Mouse (Mus musculus) embryonic facial prominence, embryonic 12.5 days (tissue): ENCODE data around the gene Pacsin1. TPM values are rescaled to one million over a fixed set of nuclear protein-coding genes. Genes with fewer than 3 reads are reported as not detected.
A peak's percentile ranks its signal among the peaks of the same experiment; 100 is the strongest.
"Not testable (repeated sequence)": the region's sequence is repeated elsewhere in the genome, so short reads cannot be mapped to it uniquely, and the experiment has no call there.

Source experiments
- ATAC-seq: fragments of 200-750 bp; cut with Nextera tagmentation; 2 replicates; pipeline ENCODE4 v1.8.0; 2017; ENCODE audit not compliant: insufficient number of reproducible peaks, insufficient read depth, low FRiP score, low TSS enrichment
- H3K27ac ChIP-seq: fragments of 300-500 bp; sonication (generic); 2 replicates; pipeline ENCODE4 v1.5.1; 2016; ENCODE audit warnings: mild to moderate bottlenecking
- H3K27me3 ChIP-seq: fragments of 300-500 bp; sonication (generic); 2 replicates; pipeline ENCODE4 v1.6.1; 2016; ENCODE audit warnings: mild to moderate bottlenecking, moderate library complexity
- H3K36me3 ChIP-seq: fragments of 300-500 bp; sonication (generic); 2 replicates; pipeline ENCODE4 v1.6.1; 2016; ENCODE audit warnings: mild to moderate bottlenecking
- H3K4me1 ChIP-seq: fragments of 300-500 bp; sonication (generic); 2 replicates; pipeline ENCODE4 v1.6.1; 2016
- H3K4me2 ChIP-seq: fragments of 300-500 bp; sonication (generic); replicated peaks from 2 replicates; pipeline ENCODE4 v1.6.1; 2016; ENCODE audit warnings: mild to moderate bottlenecking, moderate library complexity
- H3K4me3 ChIP-seq: fragments of 300-500 bp; sonication (generic); 2 replicates; pipeline ENCODE4 v1.5.1; 2016; ENCODE audit warnings: mild to moderate bottlenecking
- H3K9ac ChIP-seq: fragments of 300-500 bp; sonication (generic); 2 replicates; pipeline ENCODE4 v1.6.1; 2016; ENCODE audit warnings: mild to moderate bottlenecking, moderate library complexity
- H3K9me3 ChIP-seq: fragments of 300-500 bp; sonication (generic); 2 replicates; pipeline ENCODE4 v1.6.1; 2016; ENCODE audit warnings: mild to moderate bottlenecking, moderate library complexity
- WGBS: fragments of 180-500 bp; shearing (Covaris S2); methylation state at CpG from one replicate; pipeline ENCODE4 v1.1.7; 2016; 5-methylcytosine and 5-hydroxymethylcytosine counted together
- polyA plus RNA-seq: library from polyadenylated mRNA; unstranded; fragments of >200 nt; fragmentation: Nextera tagmentation; extraction: Ambion mirVana; gene quantifications from 2 replicates; pipeline ENCODE4 v1.2.1, GENCODE M21; 2016

The Pacsin1 gene
- polyA plus RNA-seq, 1 experiment from 2014 or later, result 7.5 TPM

DNA sequence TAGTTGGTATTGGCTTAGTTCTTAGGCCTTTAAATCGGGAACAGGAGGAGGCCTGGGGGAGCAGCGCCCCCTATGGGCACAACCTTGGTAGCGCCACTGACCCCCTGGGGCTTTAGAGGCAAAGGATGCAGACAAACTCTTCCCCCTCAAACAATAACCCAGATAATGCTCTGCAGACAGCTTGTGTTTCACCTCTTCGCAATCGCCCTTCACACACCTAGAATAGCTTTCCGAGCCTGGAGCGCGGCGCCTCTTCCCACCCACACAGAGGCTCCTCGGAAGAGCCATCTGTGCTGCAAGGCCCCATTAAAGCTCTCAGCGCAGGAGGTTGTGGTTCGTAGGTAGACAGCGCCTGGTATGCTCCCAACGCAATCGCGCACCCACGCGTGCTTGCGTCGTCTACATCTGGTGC, 16.4 kb upstream of the Pacsin1 start:
- no peak overlapping the region for H3K27ac ChIP-seq

DNA sequence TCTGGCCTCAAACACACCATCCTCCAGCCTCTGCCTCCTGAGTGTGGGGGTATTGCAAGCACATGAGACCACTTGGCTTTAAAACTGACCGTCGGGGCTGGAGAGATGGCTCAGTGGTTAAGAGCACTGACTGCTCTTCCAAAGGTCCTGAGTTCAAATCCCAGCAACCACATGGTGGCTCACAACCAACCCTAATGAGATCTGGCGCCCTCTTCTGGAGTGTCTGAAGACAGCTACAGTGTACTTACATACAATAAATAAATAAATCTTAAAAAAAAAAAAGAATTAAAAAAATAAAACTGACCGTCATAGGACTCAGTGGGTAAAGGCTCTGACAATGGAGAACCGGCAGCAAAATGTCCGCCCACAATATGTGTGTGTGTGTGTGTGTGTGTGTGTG, 15.5 kb upstream of the Pacsin1 start:
- H3K9me3 ChIP-seq, H3K27ac ChIP-seq, H3K9ac ChIP-seq, H3K4me3 ChIP-seq, H3K27me3 ChIP-seq, ATAC-seq, H3K4me2 ChIP-seq, H3K36me3 ChIP-seq: not testable (repeated sequence)
- 93% methylated on average over 6 of the region's 6 CpGs for WGBS
- peaks cover 20% of the 10 kb centered on the region for H3K4me1 ChIP-seq

More for the DNA sequence above, 16.4 kb upstream of the Pacsin1 start:
- Histone ChIP-seq H3K9me3 (no peaks in the 10 kb centered on the region), H3K36me3 (0 out of 2 replicates have a peak, but pooled peaks cover 3% of the 10 kb centered on the region), H3K4me3 (no peak overlapping the region), H3K4me2 (no peak overlapping the region), H3K27me3 (no peaks in the 10 kb centered on the region), H3K9ac (no peak overlapping the region), H3K4me1 (peaks cover 21% of the 10 kb centered on the region)
- no peak for ATAC-seq
- WGBS, result 83% methylated on average over 20 of the region's 20 CpGs

DNA sequence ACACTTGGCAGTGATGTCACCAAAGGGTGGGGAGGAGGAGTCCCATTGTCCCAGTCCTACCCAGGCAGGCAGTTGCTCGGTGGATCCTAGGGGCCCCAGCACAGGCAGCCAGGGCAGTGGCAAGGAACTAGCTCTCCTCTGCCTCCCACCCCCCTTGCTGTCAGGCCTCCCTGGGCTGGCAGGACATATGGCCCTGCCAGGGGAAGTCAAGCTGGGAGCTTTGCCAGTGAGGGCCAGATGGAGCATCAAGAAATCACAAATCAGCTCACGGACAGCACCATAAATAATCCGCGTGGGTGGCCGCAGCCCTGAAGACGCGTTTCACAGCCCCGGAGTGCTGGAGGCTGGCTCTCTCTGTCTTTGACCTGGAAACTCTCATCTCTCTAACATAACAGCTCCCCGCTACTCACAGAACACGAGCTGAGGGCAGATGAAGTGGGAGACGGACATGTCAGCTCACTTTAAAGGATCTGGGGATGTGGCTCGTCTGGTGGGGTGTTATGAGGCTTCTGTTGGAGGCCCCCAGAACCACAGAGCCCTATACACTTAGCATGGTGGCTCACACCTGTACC, 12.7 kb upstream of the Pacsin1 start:
- Histone ChIP-seq H3K27me3 (no peaks in the 10 kb centered on the region), H3K4me3 (no peak overlapping the region), H3K4me1 (peaks cover 10% of the 10 kb centered on the region; the same call in 1 of the 2 replicates), H3K9me3 (no peaks in the 10 kb centered on the region), H3K4me2 (no peak overlapping the region), H3K36me3 (no peaks in the 10 kb centered on the region), H3K9ac (no peak overlapping the region), H3K27ac (peak overlapping the region; percentile 46; the same call in 1 of the 2 replicates)
- ATAC-seq, result no peak
- 32% methylated on average over 12 of the region's 12 CpGs for WGBS

DNA sequence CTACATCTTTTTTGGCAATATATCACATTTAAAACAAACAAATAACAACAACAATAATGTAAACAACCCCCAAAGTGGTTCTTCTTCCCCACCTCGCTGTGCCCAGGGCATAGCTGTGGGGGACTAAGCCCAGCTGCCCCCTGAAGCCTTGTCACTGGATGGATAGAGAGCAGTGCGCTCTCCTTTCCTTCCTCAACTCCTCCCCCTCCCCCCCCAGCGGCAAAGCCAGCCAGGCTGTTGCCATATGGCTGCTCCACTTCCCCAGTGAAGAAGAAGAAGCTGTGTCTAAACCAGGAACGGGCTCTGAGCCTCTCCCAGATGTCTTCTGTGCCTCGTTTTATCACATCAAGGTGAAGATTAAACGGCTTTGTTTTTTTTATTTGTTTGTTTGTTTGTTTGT, 12.2 kb upstream of the Pacsin1 start:
- no peaks in the 10 kb centered on the region for H3K27me3 ChIP-seq
- H3K4me2 ChIP-seq, result no peak overlapping the region
- peaks cover 10% of the 10 kb centered on the region; the same call in 1 of the 2 replicates for H3K4me1 ChIP-seq
- H3K36me3 ChIP-seq, result no peaks in the 10 kb centered on the region
- H3K9me3 ChIP-seq, result no peaks in the 10 kb centered on the region
- 0 out of 2 replicates have a peak overlapping the region, but pooled peaks have one; percentile 46 for H3K27ac ChIP-seq
- no peak for ATAC-seq
- H3K4me3 ChIP-seq, result no peak overlapping the region
- 43% methylated on average over 6 of the region's 6 CpGs for WGBS
- no peak overlapping the region for H3K9ac ChIP-seq

DNA sequence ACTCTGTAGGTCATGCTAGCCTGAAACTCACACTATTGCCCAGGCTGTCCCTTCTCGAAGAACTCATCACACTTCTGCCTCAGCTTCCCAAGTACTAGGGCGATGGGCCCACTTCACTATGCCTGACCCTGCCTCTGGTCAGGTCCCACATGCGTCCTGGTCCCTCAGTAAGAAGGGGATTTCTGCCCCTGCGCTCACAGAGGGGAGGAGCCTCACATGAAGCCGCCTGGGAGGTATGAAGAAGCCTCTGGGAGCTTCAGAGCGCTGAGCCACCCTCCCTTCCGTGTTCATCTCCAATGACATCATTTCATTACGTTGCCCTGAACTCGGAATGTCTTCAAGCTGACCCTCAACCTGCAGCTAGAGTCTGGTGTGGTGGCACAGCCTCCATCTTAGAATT, 11.6 kb upstream of the Pacsin1 start:
- Histone ChIP-seq H3K9ac (no peak overlapping the region), H3K27me3 (no peaks in the 10 kb centered on the region), H3K4me1 (peaks cover 10% of the 10 kb centered on the region; the same call in 1 of the 2 replicates), H3K9me3 (no peaks in the 10 kb centered on the region), H3K4me2 (no peak overlapping the region), H3K4me3 (no peak overlapping the region), H3K27ac (no peak overlapping the region), H3K36me3 (no peaks in the 10 kb centered on the region)
- no peak for ATAC-seq
- WGBS, result 74% methylated on average over 9 of the region's 9 CpGs

DNA sequence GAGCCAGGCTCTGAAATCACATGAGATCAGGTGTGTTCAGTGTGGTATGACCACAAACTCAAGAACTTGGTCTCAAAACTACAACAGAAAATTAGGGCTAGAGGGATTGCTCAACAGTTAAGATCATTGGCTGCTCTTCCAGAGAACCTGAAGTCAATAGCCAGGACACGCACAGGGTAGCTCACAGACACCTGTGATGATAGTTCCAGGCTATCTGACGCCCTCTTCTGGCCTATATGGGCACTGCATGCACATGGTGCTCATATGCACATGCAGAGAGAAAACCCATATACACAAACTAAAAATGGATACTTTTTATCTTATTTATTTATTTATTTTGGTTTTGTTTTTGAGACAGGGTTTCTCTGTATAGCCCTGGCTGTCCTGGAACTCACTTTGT, 10.7 kb upstream of the Pacsin1 start:
- Histone ChIP-seq H3K4me3 (no peak overlapping the region), H3K27ac (no peak overlapping the region), H3K9ac (no peak overlapping the region), H3K27me3 (no peaks in the 10 kb centered on the region), H3K4me1 (peaks cover 10% of the 10 kb centered on the region; the same call in 1 of the 2 replicates), H3K36me3 (no peaks in the 10 kb centered on the region), H3K9me3 (no peaks in the 10 kb centered on the region), H3K4me2 (no peak overlapping the region)
- 32% methylated on average over 2 of the region's 2 CpGs for WGBS
- ATAC-seq, result no peak

DNA sequence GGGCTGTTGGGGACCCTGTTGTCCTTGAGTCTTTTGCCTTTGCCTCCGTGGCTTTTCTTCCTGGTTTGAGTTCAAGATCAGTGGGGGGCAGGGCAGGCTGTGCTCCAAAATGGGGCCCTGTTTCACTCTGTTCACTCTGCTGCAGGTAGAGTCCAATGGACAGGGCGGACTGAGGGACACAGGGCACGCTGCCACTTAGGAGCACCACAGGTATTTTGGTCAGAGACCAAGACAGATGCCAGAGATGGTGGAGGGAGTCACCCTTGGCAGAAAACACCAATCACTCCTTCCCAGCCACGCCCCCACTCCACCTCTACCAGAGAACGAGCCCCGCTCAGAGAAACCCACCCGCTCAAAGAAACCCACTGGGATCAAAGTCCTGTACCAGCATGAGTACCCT, 9.5 kb upstream of the Pacsin1 start:
- no peak overlapping the region for H3K27ac ChIP-seq
- 48% methylated on average over 7 of the region's 7 CpGs for WGBS
- no peaks in the 10 kb centered on the region for H3K36me3 ChIP-seq
- no peak overlapping the region for H3K9ac ChIP-seq
- H3K4me1 ChIP-seq, result peaks cover 10% of the 10 kb centered on the region; the same call in 1 of the 2 replicates
- H3K4me2 ChIP-seq, result no peak overlapping the region
- H3K4me3 ChIP-seq, result no peak overlapping the region
- no peaks in the 10 kb centered on the region for H3K9me3 ChIP-seq
- no peaks in the 10 kb centered on the region for H3K27me3 ChIP-seq
- no peak for ATAC-seq

DNA sequence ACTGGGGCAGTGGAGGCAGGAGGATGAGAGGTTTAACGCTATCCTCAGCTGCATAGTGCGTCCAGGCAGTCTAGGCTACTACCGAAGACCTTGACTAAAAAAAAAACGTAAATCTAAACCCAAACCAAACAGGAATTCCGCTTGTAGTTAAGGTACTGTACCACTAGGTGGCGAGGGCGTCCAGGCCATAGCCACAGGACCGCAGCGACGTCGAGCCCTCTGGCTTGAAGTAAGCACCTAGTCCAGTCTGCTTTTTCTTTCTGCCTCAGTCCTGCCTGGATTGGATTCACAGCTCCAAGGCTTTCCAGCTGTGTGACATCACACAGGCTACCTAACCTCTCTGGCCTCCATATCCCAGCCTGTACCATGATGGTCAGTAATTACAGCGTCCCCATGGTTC, 5.1 kb upstream of the Pacsin1 start:
- H3K36me3 ChIP-seq, result no peaks in the 10 kb centered on the region
- 8% methylated on average over 12 of the region's 12 CpGs for WGBS
- no peak overlapping the region for H3K4me3 ChIP-seq
- H3K27me3 ChIP-seq, result peaks cover 13% of the 10 kb centered on the region
- H3K4me1 ChIP-seq, result 0 out of 2 replicates have a peak, but pooled peaks cover 5% of the 10 kb centered on the region
- H3K9me3 ChIP-seq, result no peaks in the 10 kb centered on the region
- H3K27ac ChIP-seq, result no peak overlapping the region
- H3K9ac ChIP-seq, result no peak overlapping the region
- H3K4me2 ChIP-seq, result no peak overlapping the region
- ATAC-seq, result no peak

DNA sequence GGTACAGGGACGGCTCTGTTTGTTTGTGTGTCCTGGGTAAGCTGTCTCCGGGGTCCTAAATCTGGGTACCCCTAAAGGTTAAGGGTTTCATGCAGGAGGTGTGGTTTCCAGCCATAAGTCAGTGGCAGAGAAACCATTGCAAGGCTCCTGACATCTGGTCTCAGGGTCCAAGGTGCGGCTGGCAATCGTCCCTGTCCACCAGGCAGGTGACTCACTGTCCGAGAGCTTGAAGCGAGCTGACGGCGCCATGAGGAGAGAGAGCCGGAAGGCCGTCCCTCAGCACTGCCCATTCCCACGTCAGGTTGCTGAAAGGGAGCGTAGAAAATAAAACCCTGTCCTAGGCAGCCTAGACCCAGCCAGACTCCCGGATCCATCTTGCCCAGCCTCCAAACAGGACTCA, 4.7 kb upstream of the Pacsin1 start:
- Histone ChIP-seq H3K27me3 (peaks cover 17% of the 10 kb centered on the region), H3K4me1 (peaks cover 8% of the 10 kb centered on the region), H3K9me3 (no peaks in the 10 kb centered on the region), H3K9ac (no peak overlapping the region), H3K27ac (no peak overlapping the region), H3K36me3 (no peaks in the 10 kb centered on the region), H3K4me2 (no peak overlapping the region), H3K4me3 (no peak overlapping the region)
- 75% methylated on average over 13 of the region's 13 CpGs for WGBS
- no peak for ATAC-seq

DNA sequence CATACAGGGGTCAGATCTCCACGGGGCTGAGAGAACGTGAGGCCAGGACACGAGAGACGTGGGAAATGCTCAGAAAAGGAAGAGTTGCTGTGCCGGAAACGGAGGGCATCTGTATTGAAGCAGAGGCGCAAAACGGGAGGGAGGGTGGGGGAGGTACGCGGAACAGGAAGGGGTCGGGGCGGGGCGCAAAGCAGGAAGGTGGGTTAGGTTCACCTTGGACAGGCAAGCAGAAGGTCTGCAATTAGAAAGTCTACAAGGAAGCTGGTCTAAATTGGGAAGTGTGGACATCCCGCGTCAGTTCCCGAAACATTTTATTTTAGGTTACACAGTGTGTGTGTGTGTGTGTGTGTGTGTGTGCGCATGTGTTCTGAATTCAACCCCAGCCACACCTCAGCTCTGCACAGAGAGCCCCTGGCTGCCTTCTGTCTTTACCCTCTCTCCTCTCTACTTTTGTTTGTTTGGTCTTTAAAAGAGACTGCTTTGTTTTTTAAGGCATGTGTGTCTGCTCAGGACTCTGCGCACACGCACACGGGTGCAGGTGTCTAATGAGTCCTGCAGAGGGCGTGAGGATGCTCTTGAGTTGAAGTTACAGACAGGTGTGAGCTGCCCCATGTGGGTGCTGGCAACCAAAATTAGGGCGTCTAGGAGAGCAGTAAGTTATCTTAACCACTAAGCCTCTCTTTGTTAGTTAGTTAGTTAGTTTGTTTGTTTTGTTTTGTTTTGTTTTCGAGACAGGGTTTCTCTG, 3.1 kb upstream of the Pacsin1 start:
- no peak for ATAC-seq
- no peak overlapping the region for H3K4me3 ChIP-seq
- WGBS, result 82% methylated on average over 23 of the region's 23 CpGs

DNA sequence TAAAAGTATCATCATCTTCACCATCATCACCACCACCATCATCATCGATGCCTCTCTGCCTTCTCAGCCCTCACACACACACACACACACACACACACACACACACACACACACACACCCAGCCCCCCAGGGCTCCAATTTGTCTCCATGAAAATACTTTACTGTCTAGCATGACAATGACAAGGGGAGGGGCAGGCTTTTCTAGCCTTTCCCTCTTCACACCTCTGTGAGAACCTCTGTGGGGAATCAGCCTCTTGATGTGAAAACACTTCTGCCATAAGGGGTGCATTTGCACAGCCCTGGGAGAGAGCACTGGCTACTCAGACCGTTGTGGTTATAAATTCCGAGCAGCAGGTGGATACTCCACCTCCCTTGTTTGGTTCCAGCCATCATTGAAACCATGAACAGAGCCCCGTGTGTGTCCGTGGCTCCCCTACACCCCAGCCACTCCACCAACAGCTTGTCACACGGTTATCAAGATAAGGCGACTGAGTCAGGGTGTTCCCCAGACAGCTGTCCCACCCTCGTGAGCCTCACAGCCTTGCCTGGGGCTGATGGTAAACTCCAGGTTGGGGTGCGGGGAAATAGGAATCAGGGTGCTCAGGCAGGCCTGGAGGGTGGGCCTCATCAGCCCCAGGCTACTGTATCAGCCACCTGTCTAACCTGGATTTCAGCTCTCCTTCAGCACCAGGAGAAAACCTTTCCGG, 1.9 kb upstream of the Pacsin1 start:
- ATAC-seq, result no peak
- Histone ChIP-seq H3K4me1 (peaks cover 21% of the 10 kb centered on the region), H3K4me2 (no peak overlapping the region), H3K9me3 (no peaks in the 10 kb centered on the region), H3K27ac (no peak overlapping the region), H3K36me3 (no peaks in the 10 kb centered on the region), H3K4me3 (no peak overlapping the region), H3K9ac (no peak overlapping the region), H3K27me3 (peaks cover 30% of the 10 kb centered on the region)
- WGBS, result 78% methylated on average over 10 of the region's 10 CpGs

More for the DNA sequence above, 3.1 kb upstream of the Pacsin1 start:
- no peak overlapping the region for H3K9ac ChIP-seq
- no peak overlapping the region for H3K4me2 ChIP-seq
- H3K4me1 ChIP-seq, result peaks cover 21% of the 10 kb centered on the region
- no peaks in the 10 kb centered on the region for H3K36me3 ChIP-seq
- no peak overlapping the region for H3K27ac ChIP-seq
- no peaks in the 10 kb centered on the region for H3K9me3 ChIP-seq
- H3K27me3 ChIP-seq, result peaks cover 30% of the 10 kb centered on the region

DNA sequence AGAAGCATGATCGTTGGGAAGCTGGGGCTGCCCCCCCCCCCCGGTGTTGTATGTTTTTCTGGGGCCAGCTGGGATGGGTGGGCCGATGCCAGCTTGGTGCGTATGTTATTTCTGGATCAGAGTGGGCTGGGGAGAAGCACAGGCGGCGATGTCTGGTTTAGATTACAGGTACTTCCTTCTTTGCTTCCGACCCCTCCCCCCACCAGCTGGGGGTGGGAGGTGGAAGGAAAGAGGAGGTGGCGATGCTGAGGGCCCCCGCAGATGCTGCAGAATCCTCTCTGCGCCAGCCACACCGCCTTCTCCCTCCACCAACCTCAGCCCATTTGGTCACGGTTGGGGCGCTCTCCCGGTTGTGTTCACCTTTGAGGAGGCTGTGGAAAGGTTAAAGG, 696 bp downstream of the Pacsin1 start:
- 2% methylated on average over 14 of the region's 14 CpGs for WGBS
- Histone ChIP-seq H3K9me3 (no peaks in the 10 kb centered on the region), H3K4me2 (peak overlapping the region; percentile 98), H3K27me3 (peaks cover 30% of the 10 kb centered on the region), H3K4me3 (peak overlapping the region; percentile 53), H3K9ac (peak overlapping the region; percentile 49), H3K4me1 (peaks cover 21% of the 10 kb centered on the region), H3K27ac (no peak overlapping the region), H3K36me3 (no peaks in the 10 kb centered on the region)
- ATAC-seq, result no peak
